Mouse (Mus musculus): Measurements from ENCODE around the gene Fbxw25. TPM values are rescaled to one million over a fixed set of nuclear protein-coding genes. Genes with fewer than 3 reads are reported as not detected.
A peak's percentile ranks its signal among the peaks of the same experiment; 100 is the strongest.
"Not testable (repeated sequence)": the region's sequence is repeated elsewhere in the genome, so short reads cannot be mapped to it uniquely, and the experiment has no call there.

Fbxw25 gene
- total RNA-seq (2021), result not detected
- long read RNA-seq, result 0 reads

DNA sequence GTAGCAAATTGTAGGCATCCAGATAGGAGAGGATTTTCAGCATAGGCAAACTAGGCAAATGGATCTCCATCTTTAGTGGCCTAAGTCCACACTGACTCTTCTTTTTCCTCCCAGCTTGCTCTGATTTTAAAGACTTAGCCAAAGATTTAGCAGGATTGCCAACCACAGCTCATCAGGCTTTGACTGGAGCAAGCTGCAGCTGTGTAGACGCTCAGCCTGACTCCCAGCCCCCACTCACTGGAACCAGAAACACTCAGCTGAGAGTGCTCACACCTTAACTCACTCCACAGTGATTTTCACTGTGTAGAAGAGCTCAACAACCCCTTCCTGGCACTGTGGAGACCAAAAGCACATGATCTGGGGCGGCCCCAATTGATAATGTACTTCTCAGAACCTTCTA lies at the start of gene Fbxw25:
TSS of gene Fbxw25 (minus strand) at position 101 of the 400 bp plus-strand sequence.
- not testable (repeated sequence) for DNase-seq (ENCODE audit: low spot score in 2 of 2)

DNA sequence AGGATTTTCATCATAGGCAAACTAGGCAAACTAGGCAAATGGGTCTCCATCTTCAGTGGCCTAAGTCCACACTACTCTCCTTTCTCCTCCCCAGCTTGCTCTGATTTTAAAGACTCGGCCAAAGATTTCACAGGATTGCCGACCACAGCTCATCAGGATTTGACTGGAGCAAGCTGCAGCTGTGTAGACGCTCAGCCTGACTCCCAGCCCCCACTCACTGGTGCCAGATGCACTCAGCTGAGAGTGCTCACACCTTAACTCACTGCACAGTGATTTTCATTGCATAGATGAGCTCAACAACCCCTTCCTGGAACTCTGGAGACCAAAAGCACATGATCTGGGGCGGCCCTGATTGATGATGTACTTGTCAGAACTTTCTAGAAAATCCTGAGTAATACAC lies 38.1 kb upstream of the Fbxw25 start, which contains the start of gene Fbxw18:
TSS of gene Fbxw18 (minus strand) at position 101 of the 400 bp plus-strand sequence.
- DNase-seq (ENCODE audit: low spot score in 2 of 2), result not testable (repeated sequence)

DNA sequence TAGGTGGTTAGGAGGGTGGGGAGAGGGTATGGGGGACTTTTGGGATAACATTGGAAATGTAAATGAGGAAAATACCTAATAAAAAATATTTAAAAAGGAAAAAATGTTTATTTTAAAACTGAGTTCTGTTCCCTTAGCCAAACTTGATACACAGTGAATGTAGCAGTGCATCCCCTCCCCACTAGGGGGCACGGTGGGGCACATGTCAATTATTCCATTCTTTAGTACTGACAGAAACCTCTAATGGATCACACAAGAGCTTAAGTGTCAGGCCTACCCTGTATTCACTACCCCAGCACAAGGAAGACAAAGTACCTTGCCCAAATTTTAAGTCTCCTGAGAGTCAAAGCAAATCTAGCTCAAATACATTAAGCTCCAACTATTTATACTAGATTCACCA lies 20.8 kb upstream of the Fbxw25 start:
- peak; percentile 43 to 49 for DNase-seq (ENCODE audit: low spot score in 2 of 2)

DNA sequence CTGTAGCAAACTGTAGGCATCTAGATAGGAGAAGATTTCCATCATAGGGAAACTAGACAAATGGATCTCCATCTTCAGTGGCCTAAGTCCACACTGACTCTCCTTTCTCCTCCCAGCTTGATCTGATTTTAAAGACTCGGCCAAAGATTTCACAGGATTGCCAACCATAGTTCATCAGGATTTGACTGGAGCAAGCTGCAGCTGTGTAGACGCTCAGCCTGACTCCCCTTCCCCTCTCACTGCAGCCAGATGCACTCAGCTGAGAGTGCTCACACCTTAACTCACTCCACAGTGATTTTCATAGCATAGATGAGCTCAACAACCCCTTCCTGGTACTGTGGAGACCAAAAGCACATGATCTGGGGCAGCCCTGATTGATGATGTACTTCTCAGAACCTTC lies 38.5 kb downstream of the Fbxw25 start, which contains the start of gene Fbxw24:
TSS of gene Fbxw24 (minus strand) at position 101 of the 400 bp plus-strand sequence.
- DNase-seq (ENCODE audit: low spot score in 2 of 2), result not testable (repeated sequence)

DNA sequence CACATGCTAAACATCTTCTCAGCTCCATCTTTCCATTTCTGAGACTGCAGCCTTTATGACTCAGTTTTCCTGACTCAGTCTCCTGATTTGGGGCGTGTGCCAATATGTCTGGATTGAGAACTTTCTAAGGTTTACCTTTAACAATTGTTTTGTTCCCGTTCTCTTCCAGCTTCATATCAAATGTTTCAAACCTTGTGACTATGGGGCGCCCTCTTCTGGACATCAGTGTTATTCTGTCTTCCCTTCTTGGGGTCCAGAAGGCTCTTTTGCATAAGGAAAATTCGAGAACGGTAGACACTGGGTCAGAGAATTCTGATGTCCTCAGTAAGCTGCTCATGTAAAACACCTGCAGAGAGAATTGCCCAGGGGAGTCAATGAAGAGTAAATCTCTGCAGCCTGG lies 57.6 kb downstream of the Fbxw25 start:
- DNase-seq (ENCODE audit: low spot score in 2 of 2), result peak; percentile 48 to 60

DNA sequence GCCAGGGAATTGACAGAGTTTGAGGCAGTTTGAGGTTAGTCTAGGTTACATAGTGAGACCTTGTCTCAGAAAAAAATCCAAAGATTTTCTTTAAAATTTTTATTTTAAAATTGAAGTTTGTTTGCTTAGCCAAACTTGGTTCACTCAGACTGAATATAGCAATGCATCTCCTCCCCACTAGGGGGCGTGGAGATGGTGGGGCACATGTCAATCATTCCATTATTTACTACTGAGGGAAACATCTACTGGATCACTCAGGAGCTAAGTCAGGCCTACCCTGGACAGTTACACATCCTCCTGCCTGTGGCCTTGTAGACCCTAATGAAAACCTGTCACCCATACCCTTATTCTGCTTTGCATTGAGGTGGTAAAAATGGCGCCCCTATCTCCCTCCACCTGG lies 62.3 kb downstream of the Fbxw25 start:
- DNase-seq (ENCODE audit: low spot score in 2 of 2), result not testable (repeated sequence)

DNA sequence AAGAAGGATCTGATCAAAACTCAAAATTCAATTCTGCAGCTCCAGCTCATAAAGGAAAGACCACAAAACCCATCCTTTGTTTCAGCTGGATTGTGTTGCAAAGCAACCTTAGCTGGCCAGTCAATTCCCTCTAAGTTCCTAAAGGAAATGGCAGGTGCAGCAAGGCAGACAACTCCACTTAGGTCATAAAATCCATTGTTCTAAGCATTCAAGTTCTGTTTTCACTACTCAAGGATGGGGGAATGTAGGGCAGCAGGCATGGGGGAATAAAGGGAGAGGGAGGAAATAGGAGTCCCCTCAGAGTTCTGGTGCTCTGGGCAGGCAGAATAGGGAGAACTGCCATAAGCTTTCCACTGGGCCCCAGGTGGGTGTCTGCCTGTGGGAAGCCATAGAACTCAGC lies 67.2 kb downstream of the Fbxw25 start:
- no peak for DNase-seq (ENCODE audit: low spot score in 2 of 2)

Other genes with a start within 250 kb of the Fbxw25 start
- gene Fbxw16, start 215.5 kb downstream of the Fbxw25 start, total RNA-seq (2021), result not detected
- gene Fbxw19, start 168.8 kb downstream of the Fbxw25 start, total RNA-seq (2021), result not detected
- gene Fbxw15, start 96.4 kb downstream of the Fbxw25 start, total RNA-seq (2021), result not detected
- gene Fbxw24, start 38.6 kb downstream of the Fbxw25 start, total RNA-seq (2021), result not detected
- gene Fbxw18, start 38.0 kb upstream of the Fbxw25 start, total RNA-seq (2021), result not detected
- not detected for gene Fbxw26, start 81.4 kb upstream of the Fbxw25 start, total RNA-seq (2021)
- not detected for gene Fbxw27, start 126.0 kb upstream of the Fbxw25 start, total RNA-seq (2021)
- gene Spink8, start 147.6 kb upstream of the Fbxw25 start, total RNA-seq (2021), result 10 to 100 TPM; 19.0 to 21.0 TPM
- gene Nme6, start 168.1 kb upstream of the Fbxw25 start, total RNA-seq (2021), result 10 to 100 TPM; 12.0 to 12.3 TPM
- gene Camp, start 185.0 kb upstream of the Fbxw25 start, total RNA-seq (2021), result 1 to 10 TPM in 1 of 2 experiments, not detected in 1; 3.0 TPM
- gene Cdc25a, start 210.9 kb upstream of the Fbxw25 start, total RNA-seq (2021), result 1 to 10 TPM; 7.4 to 8.1 TPM